Mouse (Mus musculus) left cerebral cortex, postnatal 14 days (tissue): Measurements from ENCODE around the gene Calhm3. TPM values are rescaled to one million over a fixed set of nuclear protein-coding genes. Genes with fewer than 3 reads are reported as not detected.
A peak's percentile ranks its signal among the peaks of the same experiment; 100 is the strongest.

Experiments
- DNase-seq, 2 experiments: peaks; one replicate each; pipeline ENCODE4 v3.0.0; 2021 to 2022; ENCODE audit warnings: low spot score in 2 of 2, mixed read lengths in 1 of 2
- intact Hi-C: fragments of 180-260 bp; cut with DNase I; formaldehyde crosslinking; loops from one replicate; pipeline ENCODE4 v1.15.1; 2025
- total RNA-seq, 2 experiments: library from RNA; stranded (reverse); gene quantifications; 2 replicates each; pipeline ENCODE4 v1.2.3; 2021

Calhm3 gene
- total RNA-seq, 2 experiments from 2014 or later = not detected

GRCm38 (mm10) chr19:47133161-47133560, 24.4 kb downstream of the Calhm3 start:
- DNase-seq = peak; percentile 39 to 43
- intact Hi-C loops = no loop called here

- intact Hi-C loops = no loop called here
- no peak for DNase-seq
Measured at GRCm38 (mm10) chr19:47130551-47131125, 26.9 kb downstream of the Calhm3 start.

GRCm38 (mm10) chr19:47128835-47129234, 28.7 kb downstream of the Calhm3 start:
- DNase-seq = no peak
- intact Hi-C loops = no loop called here

- DNase-seq = no peak
- intact Hi-C loops = no loop called here
Measured at GRCm38 (mm10) chr19:47128164-47128563, 29.4 kb downstream of the Calhm3 start.

- peak; percentile 34 to 36 for DNase-seq
- intact Hi-C loops = no loop called here
Measured at GRCm38 (mm10) chr19:47122802-47123201, 34.8 kb downstream of the Calhm3 start.

GRCm38 (mm10) chr19:47121054-47121453, 36.5 kb downstream of the Calhm3 start:
- intact Hi-C loops = loop anchor here (2.0 kb wide), 1 partner anchor 48 kb away; no protein-coding TSS in a partner anchor
- peak; percentile 37 to 64 for DNase-seq

GRCm38 (mm10) chr19:47118634-47119033, 38.9 kb downstream of the Calhm3 start:
- intact Hi-C loops = no loop called here
- peak in 1 of 2 experiments; percentile 45 for DNase-seq

- DNase-seq = no peak
- intact Hi-C loops = no loop called here
Measured at GRCm38 (mm10) chr19:47104641-47105271, 52.8 kb downstream of the Calhm3 start.

Other genes starting within 250 kb of the Calhm3 start
- 100 to 1,000 TPM; 177 to 184 TPM for gene Ina, start 143.1 kb downstream of the Calhm3 start, total RNA-seq
- 10 to 100 TPM; 67.1 to 70.7 TPM for gene Nt5c2, start 142.6 kb downstream of the Calhm3 start, total RNA-seq
- gene Pcgf6, start 106.9 kb downstream of the Calhm3 start, total RNA-seq = 10 to 100 TPM; 15.6 TPM
- 1 to 10 TPM; 5.2 to 5.8 TPM for gene Taf5, start 90.0 kb downstream of the Calhm3 start, total RNA-seq
- gene Usmg5, start 67.1 kb downstream of the Calhm3 start, total RNA-seq = 100 to 1,000 TPM; 844 to 869 TPM
- 10 to 100 TPM; 15.0 to 15.3 TPM for gene Pdcd11, start 67.0 kb downstream of the Calhm3 start, total RNA-seq
- 1 to 10 TPM; 4.9 to 5.6 TPM for gene Calhm2, start 19.5 kb downstream of the Calhm3 start, total RNA-seq
- not detected for gene Calhm1, start 13.5 kb downstream of the Calhm3 start, total RNA-seq
- 100 to 1,000 TPM; 148 to 154 TPM for gene Neurl1a, start 21.1 kb upstream of the Calhm3 start, total RNA-seq